Mouse (Mus musculus): ENCODE data around the gene Use1.

Gene Use1

GRCm38 (mm10) chr8:71376423-71377030 is 9.9 kb downstream of the Use1 start:
- in situ Hi-C loops (cut with MboI, MseI): no loop called here

- in situ Hi-C loops (cut with MboI, MseI): no loop called here
Measured at GRCm38 (mm10) chr8:71379008-71379407, 12.4 kb downstream of the Use1 start.

GRCm38 (mm10) chr8:71379512-71380075 is 12.9 kb downstream of the Use1 start:
- in situ Hi-C loops (cut with MboI, MseI): no loop called here

GRCm38 (mm10) chr8:71380178-71381171 is 13.8 kb downstream of the Use1 start:
- in situ Hi-C loops (cut with MboI, MseI): no loop called here

GRCm38 (mm10) chr8:71381421-71381970 is 14.8 kb downstream of the Use1 start, which contains the start of gene Nr2f6:
Gene Nr2f6, minus strand, starts transcription at chr8:71381960.
- in situ Hi-C loops (cut with MboI, MseI): no loop called here

- in situ Hi-C loops (cut with MboI, MseI): no loop called here
Measured at GRCm38 (mm10) chr8:71381971-71382961, 15.6 kb downstream of the Use1 start.

GRCm38 (mm10) chr8:71383396-71383795 is 16.7 kb downstream of the Use1 start:
- in situ Hi-C loops (cut with MboI, MseI): no loop called here

- in situ Hi-C loops (cut with MboI, MseI): no loop called here
Measured at GRCm38 (mm10) chr8:71383860-71384259, 17.2 kb downstream of the Use1 start.

GRCm38 (mm10) chr8:71385212-71385835 is 18.7 kb downstream of the Use1 start:
- in situ Hi-C loops (cut with MboI, MseI): no loop called here

- in situ Hi-C loops (cut with MboI, MseI): no loop called here
Measured at GRCm38 (mm10) chr8:71388267-71388666, 21.6 kb downstream of the Use1 start.

- in situ Hi-C loops (cut with MboI, MseI): no loop called here
Measured at GRCm38 (mm10) chr8:71391696-71392095, 25.0 kb downstream of the Use1 start.

- in situ Hi-C loops (cut with MboI, MseI): no loop called here
Measured at GRCm38 (mm10) chr8:71392391-71392790, 25.7 kb downstream of the Use1 start.

- in situ Hi-C loops (cut with MboI, MseI): no loop called here
Measured at GRCm38 (mm10) chr8:71392871-71393270, 26.2 kb downstream of the Use1 start.

GRCm38 (mm10) chr8:71394481-71394880 is 27.8 kb downstream of the Use1 start:
- in situ Hi-C loops (cut with MboI, MseI): no loop called here

- in situ Hi-C loops (cut with MboI, MseI): no loop called here
Measured at GRCm38 (mm10) chr8:71395071-71395470, 28.4 kb downstream of the Use1 start.

- in situ Hi-C loops (cut with MboI, MseI): no loop called here
Measured at GRCm38 (mm10) chr8:71395629-71396028, 29.0 kb downstream of the Use1 start, which contains the start of gene Ushbp1. Gene Ushbp1, minus strand, starts transcription at chr8:71395802.

GRCm38 (mm10) chr8:71396639-71397305 is 30.1 kb downstream of the Use1 start, which contains the start of gene Babam1:
Gene Babam1, plus strand, starts transcription at chr8:71396861.
- in situ Hi-C loops (cut with MboI, MseI): no loop called here

- in situ Hi-C loops (cut with MboI, MseI): no loop called here
Measured at GRCm38 (mm10) chr8:71397701-71398100, 31.1 kb downstream of the Use1 start.

- in situ Hi-C loops (cut with MboI, MseI): no loop called here
Measured at GRCm38 (mm10) chr8:71400826-71401225, 34.2 kb downstream of the Use1 start.

- in situ Hi-C loops (cut with MboI, MseI): no loop called here
Measured at GRCm38 (mm10) chr8:71401454-71401853, 34.8 kb downstream of the Use1 start.
